Mouse (Mus musculus): ENCODE results near the gene Mef2a.

Gene Mef2a

DNA sequence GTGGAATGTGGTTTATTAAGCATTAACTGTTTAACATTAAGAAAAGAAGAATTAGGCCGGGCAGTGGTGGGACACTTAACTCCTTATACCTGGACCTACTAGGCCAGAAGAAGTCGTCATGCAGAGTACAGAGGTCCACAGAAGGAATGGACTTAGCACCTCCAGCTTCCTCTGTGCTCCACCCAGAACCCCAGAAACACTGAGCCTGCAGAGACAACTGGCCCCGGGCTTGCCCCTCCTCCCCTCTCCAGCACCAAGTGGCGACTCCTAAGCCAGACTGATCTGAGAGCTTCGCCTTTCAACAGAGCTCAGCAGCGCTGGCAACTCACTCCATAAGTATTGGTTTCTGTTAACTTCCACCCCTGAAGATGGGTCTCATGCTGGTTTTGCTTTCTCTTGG, 165.0 kb downstream of the Mef2a start:
- DNase-seq (ENCODE audit: low spot score), result no peak

DNA sequence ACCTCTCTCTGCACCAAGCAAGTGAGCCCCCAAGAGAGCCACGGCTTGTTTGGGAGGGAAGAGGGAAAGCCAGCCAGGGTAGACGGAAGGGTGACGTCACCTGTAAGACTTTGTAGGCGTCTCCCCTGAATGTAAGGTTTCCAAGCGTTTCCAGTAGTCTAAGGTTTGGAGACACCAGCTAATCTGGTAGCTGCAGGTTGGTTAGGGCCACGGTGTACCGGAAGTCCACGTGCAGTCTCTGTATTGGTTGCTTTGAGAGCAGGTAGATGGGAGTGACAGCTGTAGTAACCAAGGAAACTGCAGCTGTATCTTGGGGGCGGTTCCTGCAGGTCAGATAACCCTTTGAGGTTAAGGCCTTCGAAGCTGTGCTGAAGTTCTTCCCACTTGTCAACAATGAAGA, 166.2 kb downstream of the Mef2a start:
- DNase-seq (ENCODE audit: low spot score), result no peak

DNA sequence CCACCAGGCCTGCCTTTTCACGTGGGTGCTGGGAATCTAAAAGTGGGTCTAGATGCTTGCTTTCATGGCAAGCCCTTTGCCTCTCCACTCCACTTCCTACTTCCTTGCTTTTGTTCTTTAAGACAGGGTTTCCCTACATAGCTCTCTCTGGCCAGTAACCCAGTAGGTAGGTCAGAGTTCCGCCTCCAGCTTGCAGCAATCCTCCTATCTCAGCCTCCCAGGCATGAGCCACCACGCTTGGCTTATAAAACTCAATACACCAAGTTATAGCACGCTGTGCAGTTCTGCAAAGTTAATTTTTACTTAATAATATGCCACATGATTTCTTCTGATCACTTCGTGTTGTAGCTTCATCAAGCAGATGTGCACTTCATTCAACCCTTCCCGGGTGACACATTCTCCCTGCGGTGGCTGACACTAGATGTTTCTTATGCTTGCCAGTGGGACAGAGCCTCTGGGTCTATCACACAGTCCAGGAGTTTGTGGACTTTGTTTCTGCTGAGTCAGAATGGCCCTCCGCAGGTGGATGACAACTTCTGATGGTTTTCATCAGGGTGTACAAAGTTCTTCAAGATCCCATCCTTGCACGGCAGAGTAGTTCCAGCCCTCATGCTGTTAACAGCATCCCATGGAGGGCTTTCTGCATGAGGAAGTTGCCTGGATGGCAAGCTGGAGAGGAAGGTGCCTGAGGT, 166.8 kb downstream of the Mef2a start:
- DNase-seq (ENCODE audit: low spot score), result no peak

DNA sequence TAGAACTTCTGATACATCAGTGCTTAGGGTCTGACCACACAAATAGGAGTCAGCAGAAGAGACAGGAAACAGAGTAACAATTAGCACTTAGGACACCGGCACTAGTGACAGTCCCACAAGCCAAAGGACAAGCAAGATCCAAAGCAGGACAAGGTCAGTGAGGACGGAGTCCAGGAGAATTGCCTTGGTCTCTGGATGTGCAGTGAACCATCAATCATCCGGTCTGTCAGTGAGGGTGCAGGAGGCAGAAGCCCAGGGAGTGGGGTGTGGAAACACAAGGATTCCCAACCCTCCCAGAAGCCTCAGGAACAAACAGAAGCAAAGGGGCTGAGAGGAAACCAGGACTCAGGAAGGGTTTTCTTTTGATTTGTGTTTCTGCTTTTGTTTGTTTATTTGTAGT, 169.0 kb downstream of the Mef2a start:
- DNase-seq (ENCODE audit: low spot score), result no peak

DNA sequence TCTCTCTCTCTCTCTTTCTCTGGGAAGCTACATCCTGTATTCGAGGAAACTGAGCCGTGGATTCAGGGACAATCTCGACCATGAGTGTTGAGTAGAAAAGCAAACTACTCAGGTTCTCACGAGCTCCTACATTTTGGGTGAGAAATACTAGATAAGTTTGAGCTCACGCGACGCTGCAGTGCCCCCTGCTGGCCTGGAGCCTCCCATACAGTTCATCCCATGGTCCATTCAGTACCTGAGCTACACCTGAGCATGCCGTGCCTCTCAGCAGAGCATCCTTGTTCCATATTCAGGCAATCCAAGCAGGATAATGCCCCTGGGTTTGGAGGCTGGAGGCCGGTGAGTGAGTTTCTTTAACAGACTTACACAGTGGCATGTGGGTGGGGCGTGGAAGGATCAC, 173.2 kb downstream of the Mef2a start:
- DNase-seq (ENCODE audit: low spot score), result no peak

DNA sequence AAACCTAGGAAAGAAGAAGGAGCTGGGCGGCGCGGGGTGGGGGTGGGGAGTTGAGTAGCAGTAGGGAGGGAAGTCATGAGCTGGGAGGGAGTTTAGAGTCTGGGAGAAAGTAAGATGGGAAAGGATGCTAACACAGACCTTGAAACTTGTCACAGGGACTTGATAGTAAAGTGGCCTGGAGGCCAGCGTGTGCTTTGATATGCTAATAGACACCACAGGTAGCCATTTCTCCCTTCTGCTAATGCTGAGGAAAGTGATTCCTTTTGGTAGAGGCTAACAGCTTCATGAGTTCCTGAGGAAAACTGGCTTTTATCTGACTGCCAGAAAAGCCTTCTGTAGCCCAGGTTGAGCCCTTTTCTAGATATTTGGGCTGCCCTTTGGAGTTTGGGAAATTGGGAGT, 188.9 kb downstream of the Mef2a start:
- no peak for DNase-seq (ENCODE audit: low spot score)
